Mouse (Mus musculus): ENCODE results near the gene Clca1.
"Not testable (repeated sequence)": the region's sequence is repeated elsewhere in the genome, so short reads cannot be mapped to it uniquely, and the experiment has no call there.

Gene Clca1

DNA sequence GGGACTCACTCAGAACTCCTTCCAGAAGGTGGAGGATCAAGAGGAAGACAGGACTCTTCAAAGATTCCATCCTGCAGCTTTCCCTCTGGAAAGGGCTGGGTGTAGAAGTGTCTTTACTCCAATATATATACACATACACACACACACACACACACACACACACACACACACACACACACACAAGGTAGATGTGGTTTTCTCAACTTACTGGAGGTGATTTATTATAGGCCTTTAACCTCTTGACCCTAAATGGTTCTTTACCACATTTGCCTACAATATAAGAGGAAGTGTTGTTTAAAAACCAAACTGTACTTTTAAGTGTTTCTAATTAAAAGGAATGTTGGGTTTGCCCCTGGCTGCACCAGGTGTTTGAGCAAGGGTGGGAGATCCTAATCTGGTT is at the start of gene Clca1:
Gene Clca1, minus strand, starts transcription at position 101 of the 400 bp plus-strand sequence.
- DNase-seq: no peak

DNA sequence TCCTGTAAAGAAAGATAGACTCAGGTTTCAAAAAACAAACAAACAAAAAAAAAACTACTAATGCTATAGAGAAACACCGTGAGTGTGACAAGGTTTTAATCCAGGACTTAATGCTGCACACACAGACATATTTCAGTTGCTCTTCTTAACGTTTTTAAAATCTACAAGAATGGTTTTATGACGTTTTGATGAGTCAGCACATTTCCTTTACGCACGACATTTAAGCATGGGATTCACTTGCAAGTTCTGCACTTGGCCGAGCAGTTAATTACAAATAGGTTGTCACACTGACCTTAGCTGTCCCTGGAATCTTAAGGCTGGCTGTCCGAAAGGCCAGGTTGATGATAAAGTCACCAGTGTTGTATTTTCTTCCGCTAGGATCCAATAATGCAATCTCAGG is 48.3 kb upstream of the Clca1 start:
- DNase-seq: no peak

DNA sequence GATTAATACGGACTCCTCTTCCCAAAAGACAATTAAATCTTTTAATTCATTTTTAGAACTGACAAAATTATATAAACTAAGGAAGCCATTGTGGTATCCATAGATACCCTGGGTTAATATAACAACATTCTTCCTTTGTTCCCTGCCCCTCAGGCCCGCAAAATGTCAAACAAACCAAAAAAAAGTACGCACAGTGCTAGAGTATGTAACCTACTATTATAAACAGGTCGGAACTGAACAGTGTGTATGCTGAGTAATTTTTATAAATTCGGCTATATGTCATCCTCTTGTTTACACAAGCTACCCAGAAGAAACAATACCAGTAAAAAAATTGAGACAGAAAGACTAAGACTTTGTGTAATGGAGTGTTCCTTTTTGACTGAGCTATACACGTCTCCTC is 45.8 kb upstream of the Clca1 start:
- DNase-seq: no peak

DNA sequence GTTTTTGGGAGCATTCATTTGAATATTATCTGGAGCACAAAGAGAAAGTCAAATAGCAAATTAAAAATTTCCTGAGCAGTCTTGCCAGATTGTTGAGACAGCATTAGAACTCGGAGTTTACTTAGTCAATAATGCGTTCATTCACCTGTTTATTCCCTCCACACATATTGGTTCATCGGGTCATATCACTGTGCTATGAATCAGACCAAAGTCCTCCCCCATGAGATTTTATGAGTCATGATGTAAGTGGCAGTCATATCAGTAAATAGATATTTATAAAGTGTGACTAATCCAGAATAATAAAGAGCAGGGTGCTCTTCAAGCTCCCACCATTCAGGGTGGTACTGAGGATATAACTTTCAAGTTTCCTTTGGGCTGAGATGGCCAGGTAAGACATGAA is 39.8 kb upstream of the Clca1 start:
- DNase-seq: no peak

DNA sequence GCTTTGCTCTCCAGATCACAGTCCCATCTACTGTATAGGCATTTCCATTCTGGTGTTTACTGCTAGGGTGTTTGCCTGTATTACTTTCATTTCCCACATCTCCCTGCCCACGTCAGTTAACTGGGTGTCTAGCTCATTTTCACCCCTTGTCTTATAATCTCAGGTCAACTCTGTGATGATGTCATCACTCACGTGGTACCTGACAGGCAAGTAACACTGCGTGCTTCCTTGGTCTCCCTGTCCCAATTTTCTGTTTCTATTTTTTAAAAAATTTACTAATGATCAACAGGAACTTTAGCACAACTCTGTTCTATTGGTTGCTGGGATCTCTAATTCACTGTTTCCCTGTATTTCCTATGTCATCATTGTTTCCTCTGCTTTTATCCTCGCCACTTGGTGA is 36.4 kb upstream of the Clca1 start:
- no peak for DNase-seq

DNA sequence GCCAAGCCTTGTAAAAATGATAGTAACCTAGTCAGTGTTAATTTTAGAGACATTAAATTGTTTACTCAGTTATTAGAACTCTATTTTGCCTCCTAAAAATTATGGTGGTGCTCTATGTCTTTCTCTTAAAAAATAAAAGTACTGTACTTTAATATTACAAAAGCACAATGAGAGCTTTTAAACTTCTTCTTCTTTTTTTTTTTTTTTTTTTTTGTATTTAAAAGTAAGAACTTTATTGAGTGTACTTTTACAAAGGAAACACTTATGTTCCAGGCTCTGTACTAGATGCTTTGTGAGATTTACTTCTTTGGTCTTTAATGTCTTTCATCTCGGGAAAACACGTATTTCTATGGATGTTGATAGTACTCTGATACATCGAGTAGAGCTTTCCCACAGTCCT is 22.6 kb upstream of the Clca1 start:
- not testable (repeated sequence) for DNase-seq

DNA sequence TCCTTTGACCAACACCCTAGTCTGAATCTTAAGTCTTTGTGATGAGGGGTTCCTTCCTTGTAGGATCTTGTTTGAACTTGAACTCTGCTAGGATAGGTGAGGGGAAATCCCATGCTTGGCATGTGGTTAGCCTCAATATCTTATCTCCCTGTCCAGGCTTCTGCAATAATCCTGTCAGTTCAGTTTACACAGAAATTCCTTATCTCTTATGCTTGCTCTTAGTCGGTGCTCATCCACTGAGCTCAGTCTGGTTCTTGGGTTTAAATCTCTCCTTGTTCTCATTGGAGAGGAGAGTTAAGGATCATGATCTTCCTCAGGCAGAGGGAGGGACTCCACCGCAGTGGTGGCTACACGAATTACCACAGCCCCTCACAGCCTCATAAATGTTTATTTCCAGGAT is 17.2 kb upstream of the Clca1 start:
- DNase-seq: no peak

DNA sequence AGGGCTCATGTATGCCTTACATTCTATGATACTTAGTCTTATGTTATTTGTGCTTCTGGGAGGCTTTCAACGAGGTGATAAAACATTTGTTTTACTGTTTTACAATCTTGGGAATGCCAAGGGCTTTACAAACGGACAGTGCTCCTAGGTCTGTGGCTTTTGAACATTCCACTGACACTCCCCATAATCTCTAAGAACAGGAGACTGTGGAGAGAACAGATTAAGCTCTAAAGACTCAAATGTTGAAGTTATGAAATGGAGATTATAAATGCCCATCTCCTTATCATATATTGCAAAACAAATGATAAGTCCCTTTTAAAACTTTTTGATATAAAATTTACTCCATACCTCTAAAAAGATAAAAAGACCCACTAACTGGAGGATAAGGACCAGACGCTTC is 6.2 kb upstream of the Clca1 start:
- DNase-seq: no peak

DNA sequence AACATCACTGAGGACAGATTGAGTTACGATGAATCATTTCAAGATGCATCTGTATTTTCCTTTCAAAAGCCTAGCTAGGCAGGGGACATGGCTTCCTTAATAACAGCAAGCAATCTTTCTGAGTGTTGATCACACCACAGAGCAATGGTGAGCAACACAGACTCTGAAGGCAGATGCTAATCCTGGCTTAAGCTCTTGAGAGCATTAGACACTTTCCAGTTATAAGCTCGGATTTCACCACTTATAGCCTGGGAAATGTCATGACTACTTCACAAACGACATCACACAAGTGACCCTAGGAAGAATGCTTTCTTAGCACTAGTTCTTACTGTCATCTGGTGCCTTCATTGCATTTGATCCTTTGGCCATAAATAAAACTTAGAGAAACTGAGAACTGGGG is 4.5 kb downstream of the Clca1 start:
- no peak for DNase-seq

DNA sequence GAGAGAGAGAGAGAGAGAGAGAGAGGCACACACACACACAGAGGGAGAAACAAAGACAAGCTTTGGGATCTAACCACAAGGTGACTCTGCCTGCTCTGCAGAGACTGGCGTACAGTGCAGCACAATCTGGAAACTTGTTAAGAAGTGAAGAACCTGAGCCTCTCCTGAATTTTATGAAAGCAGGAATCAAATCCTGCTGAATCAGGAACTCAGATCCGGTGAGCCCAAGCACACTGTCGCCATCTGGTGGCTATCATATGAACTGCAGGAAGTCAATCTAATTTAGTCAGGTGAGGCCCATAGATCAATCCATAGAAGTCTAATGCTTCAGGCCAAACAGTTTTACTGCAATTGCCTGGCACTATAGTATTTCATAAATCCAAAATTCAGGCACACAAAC is 5.8 kb downstream of the Clca1 start:
- DNase-seq: peak; percentile 54

DNA sequence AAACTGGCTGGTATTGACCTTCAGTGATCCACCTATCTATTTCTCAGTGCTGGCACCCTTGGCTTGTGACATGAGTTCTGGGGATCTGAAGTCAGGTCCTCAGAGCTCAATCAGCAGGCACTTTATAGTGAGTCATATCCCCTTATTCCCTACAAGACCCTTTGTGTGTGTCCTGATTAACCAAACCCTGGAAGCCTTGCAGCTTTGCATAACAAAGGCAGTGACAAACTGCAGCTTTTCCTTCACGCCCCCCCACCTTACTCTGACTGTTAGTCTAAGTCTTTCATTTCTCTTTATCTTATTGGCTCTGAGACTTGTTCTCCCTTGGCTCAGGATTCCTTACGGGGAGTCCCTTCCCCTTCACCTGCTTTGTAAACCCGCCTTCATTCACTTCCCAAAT is 14.8 kb downstream of the Clca1 start:
- DNase-seq: no peak

DNA sequence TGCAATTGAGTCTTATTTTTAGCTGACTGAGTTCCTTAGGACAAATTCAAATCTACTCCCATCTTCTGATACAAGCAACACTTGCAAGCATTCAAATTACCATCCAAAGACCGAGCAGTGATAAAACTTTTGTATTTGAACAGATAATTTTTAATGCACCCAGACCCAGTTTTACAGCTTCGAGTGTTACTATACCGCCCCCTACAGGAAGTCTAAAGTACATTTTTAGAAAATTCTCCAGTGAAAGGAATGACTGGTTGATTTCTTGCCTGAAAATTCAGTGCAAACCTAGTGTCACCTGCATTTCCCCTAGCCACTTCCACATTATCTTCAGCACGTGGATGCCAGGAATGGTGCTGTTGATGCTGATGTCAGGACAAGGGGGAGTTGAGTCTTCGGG is 28.2 kb downstream of the Clca1 start:
- no peak for DNase-seq

DNA sequence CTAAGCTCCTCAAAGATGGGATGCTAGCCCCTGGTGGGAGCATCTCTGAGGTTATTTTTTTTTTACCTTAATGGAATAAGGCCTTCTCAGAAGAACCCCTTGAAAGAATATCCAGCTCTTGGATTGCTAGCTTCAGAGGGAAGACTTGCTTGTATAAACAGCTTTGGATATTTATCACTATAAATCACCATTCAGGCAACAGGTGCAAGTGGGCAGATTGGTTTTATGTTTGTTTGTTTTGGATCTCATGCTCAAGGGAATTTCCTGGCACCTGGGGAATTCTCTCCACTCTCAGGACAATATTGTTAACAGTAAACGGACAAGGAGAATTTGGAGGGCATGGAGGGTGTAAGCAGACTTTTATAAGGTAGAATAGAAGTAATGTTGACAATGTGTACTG is 31.7 kb downstream of the Clca1 start:
- no peak for DNase-seq

DNA sequence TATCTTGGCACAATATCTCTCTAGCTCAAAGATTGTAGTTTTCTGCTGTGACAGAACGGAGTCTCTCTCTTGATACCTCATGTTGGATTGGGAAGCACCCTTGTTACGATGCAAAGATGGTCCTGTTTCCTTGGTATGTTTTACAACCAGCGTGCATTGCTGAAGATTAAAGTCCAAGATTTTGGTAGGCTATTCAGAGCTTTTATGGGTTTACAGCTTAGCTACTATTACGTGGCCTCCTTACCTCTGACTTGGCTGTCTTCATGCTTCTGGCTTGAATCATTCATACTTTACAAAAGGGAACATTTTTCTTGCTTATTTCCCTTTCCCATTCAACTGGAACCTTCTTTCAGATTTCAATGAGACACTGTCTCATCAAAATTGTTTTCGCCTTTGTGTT is 39.5 kb downstream of the Clca1 start:
- no peak for DNase-seq

DNA sequence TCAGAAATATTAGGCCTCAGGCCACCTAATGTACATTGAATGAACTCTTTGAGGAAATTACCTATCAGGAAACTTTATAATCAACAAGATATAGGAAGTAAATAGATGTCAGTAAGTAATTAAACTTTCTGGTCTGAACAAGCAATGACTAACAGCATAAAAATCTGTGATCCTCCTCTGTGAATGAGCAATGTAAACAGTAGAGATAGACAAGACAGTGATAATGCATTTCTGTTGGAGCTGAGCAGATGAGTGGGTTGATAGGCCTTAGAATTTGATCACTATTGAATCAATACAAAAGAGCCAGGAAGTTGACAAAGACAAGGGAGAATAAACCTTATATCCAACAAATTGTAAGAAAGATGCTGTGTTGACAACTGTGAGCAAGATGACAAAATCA is 40.0 kb downstream of the Clca1 start:
- no peak for DNase-seq

DNA sequence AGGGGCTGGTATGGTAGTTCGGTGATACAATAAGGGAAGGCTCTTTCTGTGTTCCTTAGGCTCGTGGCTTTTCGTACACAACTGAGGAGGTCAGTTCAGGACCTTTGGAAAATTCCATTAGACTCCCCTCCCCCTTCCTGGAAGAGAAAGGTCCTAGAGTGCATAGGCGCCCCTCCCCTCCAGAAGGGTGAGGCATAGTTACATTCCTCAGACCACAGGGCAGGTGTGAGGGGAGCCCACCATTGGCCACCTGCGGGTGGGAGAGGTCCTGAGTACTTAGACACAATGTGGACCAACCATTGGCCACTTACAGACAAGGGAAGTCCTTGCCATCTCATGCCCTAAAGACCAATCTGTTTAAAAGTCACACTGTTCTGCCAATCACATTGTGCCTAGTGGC is 46.7 kb downstream of the Clca1 start:
- DNase-seq: no peak

DNA sequence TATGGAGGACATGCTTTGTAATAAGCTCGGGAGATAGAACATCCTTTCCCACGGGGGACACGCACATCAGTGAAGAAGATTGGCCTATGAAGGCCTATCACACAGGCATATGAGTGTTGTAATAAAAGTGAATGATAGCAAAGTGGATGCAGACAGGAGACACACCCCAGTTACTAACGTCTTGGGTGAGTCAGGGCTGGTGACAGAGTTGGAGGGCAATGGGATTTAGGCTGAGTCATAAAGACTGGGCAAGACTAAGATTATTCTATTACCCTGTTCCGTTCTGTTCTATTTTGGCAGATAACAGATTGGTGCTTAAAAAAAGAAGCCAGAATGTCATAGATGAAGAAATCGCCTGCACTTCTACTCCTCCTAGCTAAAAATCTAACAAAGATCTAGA is 52.0 kb downstream of the Clca1 start:
- no peak for DNase-seq

DNA sequence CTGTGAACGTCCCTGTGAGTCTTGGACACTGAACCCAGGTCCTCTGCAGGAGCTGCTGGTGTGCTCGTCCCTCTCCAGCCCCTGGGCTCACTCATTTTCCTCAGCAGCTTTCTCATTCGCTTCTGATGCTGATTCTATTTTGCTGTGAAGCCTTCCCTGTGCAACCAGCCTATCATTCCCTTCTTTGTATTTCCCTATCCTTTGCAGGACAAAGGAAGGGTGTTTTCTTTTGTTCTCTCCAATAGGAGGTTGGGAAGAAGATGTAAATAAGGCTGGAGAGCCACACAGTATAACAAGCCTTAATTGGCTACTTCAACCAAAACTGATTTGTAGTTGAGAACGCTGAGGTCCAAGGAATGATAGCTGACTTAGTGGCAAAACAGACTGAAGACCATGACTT is 54.9 kb downstream of the Clca1 start:
- no peak for DNase-seq

DNA sequence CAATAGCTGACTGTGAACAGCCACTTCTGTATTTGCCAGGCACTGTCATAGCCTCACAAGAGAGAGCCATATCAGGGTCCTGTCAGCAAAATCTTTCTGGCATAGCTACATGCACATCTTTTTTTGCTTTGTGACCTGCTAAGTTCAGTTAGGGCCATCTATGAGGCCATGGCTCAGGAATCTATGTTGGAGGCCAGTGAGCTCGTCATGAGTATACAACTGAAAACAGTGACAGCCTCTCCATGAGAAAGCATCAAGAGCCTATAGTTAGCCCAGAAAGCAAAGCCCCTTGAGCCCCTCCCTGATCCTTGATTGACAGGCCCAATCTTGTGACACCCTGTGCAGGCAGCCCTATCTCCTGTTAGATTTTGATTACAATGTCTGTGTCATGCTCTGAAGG is 56.5 kb downstream of the Clca1 start:
- no peak for DNase-seq

DNA sequence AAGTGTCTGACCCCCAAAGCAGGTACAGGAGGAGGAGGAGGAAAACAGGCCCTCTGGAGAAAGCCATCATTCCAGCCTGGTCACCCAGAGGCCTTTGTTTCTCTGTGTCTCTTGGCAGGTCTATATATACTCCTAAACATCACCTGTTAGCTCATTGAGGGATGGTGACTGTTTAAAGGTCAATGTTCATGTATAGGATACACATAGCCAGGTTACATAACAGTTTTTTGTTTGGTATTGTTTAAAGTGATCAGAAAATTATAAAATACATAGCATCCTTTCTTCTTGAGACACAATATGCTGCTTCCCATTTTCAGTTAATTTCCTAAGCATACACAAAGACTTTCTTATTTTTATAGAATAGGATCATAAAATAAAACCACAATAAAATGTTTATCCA is 57.6 kb downstream of the Clca1 start, which contains the start of gene Clca4a:
Gene Clca4a, minus strand, starts transcription at position 101 of the 400 bp plus-strand sequence.
- no peak for DNase-seq

DNA sequence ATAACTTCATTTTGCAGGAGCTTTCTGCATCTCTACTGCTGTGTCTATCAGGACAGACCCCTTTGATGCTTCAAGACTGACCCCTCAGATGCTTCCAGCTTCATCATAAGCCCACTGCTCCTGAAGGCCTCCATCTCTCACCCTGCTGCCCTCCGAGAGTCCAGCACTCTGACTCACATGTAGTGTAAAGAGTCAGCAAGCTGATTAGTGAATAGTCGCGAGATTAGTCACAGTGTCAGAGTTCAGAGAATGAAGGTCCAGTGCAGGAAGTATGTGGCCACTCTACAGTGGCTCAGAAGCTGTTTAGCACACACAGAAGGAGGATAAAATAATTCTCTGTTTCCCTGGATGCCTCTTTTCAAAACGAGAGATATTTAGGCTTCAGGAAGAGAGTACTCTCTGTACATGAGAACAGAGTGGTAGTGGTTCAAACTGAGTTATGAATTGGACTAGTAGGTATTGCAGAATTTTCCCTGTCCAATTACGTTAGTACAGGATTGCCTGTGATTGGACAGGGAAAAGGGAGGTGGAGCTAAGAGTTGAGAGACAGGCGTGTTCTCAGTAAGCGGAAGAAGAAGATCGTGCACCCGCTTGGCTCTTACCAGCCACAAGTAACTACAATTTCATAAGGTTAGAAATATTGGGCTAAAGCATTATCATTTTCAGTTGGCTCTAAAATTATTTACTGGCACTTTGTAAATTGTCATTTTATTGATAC is 60.9 kb downstream of the Clca1 start:
- no peak for DNase-seq

DNA sequence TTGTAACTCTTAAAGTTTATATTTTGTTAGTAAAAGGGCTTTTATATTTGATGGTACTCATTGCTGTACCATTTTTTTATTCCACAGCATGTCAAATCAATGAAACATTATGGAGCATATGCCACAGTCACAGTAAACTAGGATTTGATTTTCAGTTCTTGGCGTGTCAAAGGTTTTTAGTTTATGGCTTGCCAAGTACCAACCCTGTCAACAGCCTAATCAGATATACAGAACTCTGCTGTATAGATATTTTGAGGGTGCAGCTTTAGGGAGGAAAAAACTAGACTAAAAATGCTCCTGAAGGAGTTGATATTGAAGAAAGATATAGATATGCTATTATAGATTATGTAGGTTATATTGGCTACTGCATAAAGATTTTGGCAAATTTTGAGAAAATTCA is 62.8 kb downstream of the Clca1 start:
- DNase-seq: no peak

DNA sequence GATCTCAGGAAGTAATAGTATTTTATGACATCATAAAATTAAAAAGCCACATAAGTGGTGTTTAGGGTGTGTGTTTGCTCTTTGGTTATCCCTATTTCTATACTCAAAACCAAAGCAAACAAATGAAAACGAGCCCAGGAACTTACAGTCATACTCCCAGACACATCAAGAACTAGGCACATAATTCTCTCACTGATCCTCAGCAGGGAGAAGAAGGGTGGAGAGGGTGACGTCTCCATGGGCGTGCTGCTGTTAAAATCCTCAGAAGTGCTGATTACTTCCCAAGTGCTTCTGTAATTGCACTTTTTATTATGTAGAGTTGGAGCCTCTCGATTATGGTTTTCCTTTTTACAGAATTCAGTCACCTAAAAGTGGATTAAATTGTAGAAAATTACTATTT is 66.5 kb downstream of the Clca1 start:
- no peak for DNase-seq

Data from kidney, adult 18-20 months (tissue).